Mouse (Mus musculus) left cerebral cortex, postnatal 14 days (tissue): Measurements from ENCODE around the gene Pdzd3. TPM values are rescaled to one million over a fixed set of nuclear protein-coding genes. Genes with fewer than 3 reads are reported as not detected.
A peak's percentile ranks its signal among the peaks of the same experiment; 100 is the strongest.

Source experiments
- DNase-seq, 2 experiments: peaks; one replicate each; pipeline ENCODE4 v3.0.0; 2021 to 2022; ENCODE audit warnings: low spot score in 2 of 2, mixed read lengths in 1 of 2
- intact Hi-C: fragments of 180-260 bp; cut with DNase I; formaldehyde crosslinking; loops from one replicate; pipeline ENCODE4 v1.15.1; 2025
- total RNA-seq, 2 experiments: library from RNA; stranded (reverse); gene quantifications; 2 replicates each; pipeline ENCODE4 v1.2.3; 2021

Gene Pdzd3
- total RNA-seq, 2 experiments from 2014 or later, result 0.53 to 0.82 TPM

DNA sequence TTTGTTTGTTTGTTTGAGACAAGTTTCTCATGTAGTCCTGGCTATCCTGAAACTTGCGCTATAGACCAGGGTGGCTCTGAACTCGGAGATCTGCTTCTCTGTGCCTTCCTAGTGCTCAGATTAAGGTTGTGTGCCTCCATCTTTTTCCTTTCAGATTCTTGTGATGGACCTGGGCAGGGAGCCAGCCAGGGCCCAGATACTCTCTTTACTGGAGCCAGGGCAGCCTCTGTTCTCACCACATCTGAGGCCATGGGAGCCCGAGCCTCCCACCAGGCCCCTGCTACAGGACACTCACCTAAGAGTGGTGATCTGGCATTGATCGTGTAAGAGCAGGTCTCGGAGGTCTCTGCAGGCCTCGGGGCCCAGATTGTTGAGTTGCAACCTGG is 3.9 kb upstream of the Pdzd3 start:
- intact Hi-C loops, result no loop called here

DNA sequence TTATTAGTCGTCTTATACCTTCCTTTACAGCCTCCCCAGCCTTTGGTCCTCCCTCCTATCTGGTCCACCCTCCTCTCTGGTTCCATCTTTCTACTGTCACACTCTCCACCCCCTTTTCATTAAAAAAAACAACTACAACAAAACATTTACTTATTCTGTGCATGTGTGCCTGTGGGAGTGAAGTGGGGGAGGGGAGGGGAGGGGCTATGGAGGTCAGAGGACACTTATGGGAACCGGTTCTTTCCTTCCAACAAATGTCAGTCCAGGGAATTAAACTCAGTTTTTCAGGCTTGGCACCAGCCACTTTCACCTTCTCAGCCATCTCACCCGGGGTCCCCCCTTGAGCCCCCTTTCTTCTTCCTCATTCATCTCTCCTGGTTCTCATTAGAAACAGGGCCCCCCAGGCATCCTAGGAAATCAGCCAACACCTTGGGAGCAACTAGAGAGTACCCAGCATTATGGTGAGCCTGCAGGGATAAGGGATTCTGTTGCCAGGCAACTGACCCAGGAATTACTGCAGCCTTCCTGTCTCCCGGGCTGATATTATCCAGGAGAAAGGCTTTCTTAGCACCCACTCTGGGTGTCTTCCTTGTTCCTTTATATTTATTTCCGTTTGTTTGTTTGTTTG is 3.4 kb upstream of the Pdzd3 start:
- no peak for DNase-seq
- intact Hi-C loops, result no loop called here

More for the DNA sequence above, 3.9 kb upstream of the Pdzd3 start:
- DNase-seq, result no peak

GRCm38 (mm10) chr9:44253441-44253840 is 2.2 kb upstream of the Pdzd3 start:
- DNase-seq, result no peak

DNA sequence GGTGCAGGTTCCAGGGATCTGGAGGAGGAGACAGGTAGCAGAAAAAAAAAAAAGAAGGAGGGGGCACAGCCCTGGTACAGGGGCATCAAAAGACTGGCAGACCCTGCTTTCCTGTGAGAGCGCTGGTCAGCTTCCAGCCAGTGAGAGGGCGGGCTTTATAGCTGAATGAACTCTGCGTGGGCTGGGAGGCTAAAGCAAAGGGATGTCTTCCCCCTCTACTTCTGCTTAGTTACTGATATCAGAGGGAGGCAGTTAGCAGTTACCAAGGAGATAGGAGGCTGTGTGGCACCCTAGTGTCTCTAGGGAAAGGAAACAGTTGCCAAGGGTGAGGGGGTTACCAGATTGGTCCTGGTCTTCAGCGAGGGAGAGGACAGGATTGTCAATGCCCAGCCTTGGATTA is 826 bp downstream of the Pdzd3 start:
- no peak for DNase-seq
- intact Hi-C loops, result no loop called here

More at GRCm38 (mm10) chr9:44253441-44253840, 2.2 kb upstream of the Pdzd3 start:
- intact Hi-C loops, result no loop called here

GRCm38 (mm10) chr9:44249181-44250146 is 1.8 kb downstream of the Pdzd3 start:
- DNase-seq, result peak; percentile 69 to 70
- intact Hi-C loops, result no loop called here

DNA sequence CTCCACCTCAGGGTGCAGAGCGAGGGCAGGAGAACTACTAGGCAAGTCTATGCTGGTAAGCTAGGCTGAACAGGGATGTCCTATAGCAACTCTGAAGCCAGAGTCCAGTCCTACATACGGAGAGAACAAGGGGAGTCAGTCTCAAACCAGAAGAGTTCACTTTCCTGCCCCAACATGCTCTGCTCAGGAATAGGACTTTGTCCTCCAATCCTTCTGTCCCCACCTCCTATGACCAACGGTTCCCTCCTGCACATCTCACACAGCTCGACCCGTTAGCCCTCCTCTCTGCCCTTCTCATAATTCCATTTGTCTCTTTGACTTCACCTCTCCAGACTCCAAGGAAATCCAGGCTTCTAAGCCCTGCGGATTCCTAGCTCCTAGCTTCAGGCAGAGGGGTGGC is 3.4 kb downstream of the Pdzd3 start:
- no peak for DNase-seq
- intact Hi-C loops, result no loop called here

GRCm38 (mm10) chr9:44243621-44244020 is 7.7 kb downstream of the Pdzd3 start:
- no peak for DNase-seq
- intact Hi-C loops, result no loop called here

DNA sequence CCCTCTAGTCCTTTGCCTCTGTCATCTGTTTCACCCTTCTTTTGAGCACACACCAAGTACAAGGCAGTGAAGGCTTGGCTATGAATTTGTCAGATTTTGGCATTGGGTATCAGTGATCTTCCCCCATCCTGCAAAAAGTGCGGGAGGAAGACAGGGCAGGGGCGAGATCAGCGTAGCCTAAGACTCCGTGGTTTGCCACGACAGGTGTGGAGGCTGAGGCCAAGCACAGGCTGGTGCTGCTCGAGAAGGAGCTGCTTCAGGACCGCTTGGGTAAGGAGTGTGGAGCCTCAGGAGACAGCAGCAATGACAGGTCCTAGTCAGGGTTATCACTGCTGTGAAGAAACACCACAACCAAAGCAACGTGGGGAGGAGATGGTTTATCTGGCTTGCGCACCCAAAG is 9.9 kb downstream of the Pdzd3 start:
- intact Hi-C loops, result no loop called here
- DNase-seq, result no peak

DNA sequence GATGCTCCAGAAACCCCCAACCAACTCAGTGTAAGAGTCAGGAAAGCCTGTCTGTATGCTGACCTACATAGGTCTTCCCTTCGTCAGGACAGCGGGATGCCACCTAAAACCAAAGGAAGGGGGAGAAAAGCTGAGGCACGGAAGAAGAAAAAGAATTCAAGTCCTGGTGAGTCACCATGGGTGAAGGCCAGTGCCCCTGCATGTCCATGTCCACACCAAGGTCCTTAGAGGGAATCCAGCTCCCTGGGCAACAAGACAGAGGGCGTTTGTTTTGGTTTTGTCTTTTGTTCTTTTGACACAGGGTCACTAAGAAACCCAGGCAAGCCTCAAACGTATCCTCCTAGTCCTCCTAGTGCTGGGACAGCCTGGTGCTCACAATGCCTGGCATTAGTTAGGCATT is 10.4 kb downstream of the Pdzd3 start:
- intact Hi-C loops, result no loop called here
- DNase-seq, result no peak

DNA sequence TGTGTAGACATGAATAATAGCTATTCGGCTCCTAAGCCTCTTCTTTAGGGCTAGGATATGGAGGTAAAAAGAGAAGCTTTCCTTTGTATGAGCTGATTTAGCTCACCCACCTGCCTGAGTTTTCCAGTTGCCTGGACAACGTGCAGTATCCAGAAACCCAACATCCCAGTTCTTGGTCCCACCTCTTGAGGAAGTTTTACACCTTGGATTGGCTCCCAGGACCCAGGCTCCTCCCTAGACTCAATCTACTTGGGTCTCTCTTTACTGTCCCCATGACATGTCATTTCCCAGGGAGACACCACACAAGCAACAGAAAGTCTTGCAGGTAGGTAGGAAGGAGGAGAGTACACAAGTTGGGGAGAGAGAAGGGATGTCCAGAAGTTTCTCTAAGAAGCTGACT is 10.9 kb downstream of the Pdzd3 start, which contains the start of gene Ccdc153:
TSS of gene Ccdc153 (plus strand) at position 278 of the 400 bp plus-strand sequence.
- DNase-seq, result peak in 1 of 2 experiments; percentile 55
- intact Hi-C loops, result no loop called here

GRCm38 (mm10) chr9:44239447-44239846 is 11.8 kb downstream of the Pdzd3 start:
- DNase-seq, result peak; percentile 50 to 63
- intact Hi-C loops, result loop anchor here (2.0 to 10.0 kb wide), 4 partner anchors 29 to 255 kb away; partner anchors contain the start of gene Nlrx1

- no peak for DNase-seq
- intact Hi-C loops, result loop anchor here (2.0 to 10.0 kb wide), 4 partner anchors 30 to 254 kb away; partner anchors contain the start of gene Nlrx1
These were observed 12.6 kb downstream of the Pdzd3 start for GRCm38 (mm10) chr9:44238501-44239190.

- no peak for DNase-seq
- intact Hi-C loops, result loop anchor here (10.0 kb wide), 3 partner anchors 52 to 252 kb away; no protein-coding TSS in a partner anchor
These were observed 14.1 kb downstream of the Pdzd3 start for GRCm38 (mm10) chr9:44237128-44237527.

DNA sequence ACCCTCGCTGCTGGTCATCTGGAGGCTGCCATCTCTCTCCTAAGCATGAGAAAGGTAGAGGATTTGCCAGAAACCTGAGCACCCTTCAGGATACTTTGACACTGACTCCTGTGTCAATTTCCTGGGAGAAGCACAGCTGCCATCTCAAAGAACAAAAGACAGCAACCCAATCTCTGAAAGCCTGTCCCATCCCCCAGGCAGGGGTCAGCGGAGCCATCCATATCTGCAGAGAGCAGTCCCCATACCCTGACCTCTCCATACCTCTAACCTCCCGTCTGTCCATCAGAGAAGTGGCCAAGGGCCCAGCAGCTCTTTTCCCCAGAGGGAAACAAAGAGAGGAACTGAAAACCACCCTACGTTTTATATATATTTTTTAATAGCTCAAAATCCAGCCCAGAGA is 14.7 kb downstream of the Pdzd3 start:
- DNase-seq, result no peak
- intact Hi-C loops, result loop anchor here (10.0 kb wide), 3 partner anchors 52 to 252 kb away; no protein-coding TSS in a partner anchor

- intact Hi-C loops, result loop anchor here (10.0 kb wide), 3 partner anchors 50 to 250 kb away; no protein-coding TSS in a partner anchor
- peak; percentile 42 to 46 for DNase-seq
These were observed 16.5 kb downstream of the Pdzd3 start for GRCm38 (mm10) chr9:44234479-44235427.

GRCm38 (mm10) chr9:44233802-44234478 is 17.3 kb downstream of the Pdzd3 start, which contains the start of gene Cbl:
Gene Cbl (minus strand): TSS chr9:44234049.
- intact Hi-C loops, result loop anchor here (10.0 kb wide), 3 partner anchors 49 to 249 kb away; no protein-coding TSS in a partner anchor
- DNase-seq, result peak; percentile 99 to 100

- intact Hi-C loops, result loop anchor here (10.0 kb wide), 3 partner anchors 48 to 248 kb away; no protein-coding TSS in a partner anchor
- no peak for DNase-seq
These were observed 18.1 kb downstream of the Pdzd3 start for GRCm38 (mm10) chr9:44233021-44233801.
